In the genomic region with DNA sequence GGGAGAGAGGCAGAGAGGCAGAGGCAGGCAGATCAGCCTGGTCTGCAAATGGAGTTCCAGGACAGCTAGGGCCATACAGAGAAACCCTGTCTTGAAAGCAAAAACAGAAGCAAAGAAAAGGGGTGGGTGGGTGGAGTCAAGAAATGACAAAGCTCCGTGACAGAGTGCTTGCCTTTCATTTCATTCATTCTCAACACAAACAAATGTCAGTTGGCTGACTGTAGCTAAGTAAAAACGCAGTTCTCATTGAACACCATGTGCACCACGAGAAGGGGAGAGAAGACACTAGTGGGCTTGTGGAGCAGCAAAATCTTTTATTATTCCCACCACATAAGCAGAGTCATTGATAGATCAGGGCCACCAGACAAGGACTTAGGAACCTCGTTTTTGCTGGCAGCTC, we compare ENCODE assay signal across 1 mouse cellular context.
TF ChIP-seq lines count a peak whose summit lies in the region.

No protein-coding gene starts in this region.

TF ChIP-seq in CH12.LX, 34 proteins besides CTCF, POLR2A, EP300 and RAD21:
- TF ChIP-seq CHD1 (IDR thresholded peaks at IDR 0.05; ENCODE audit: low read depth, low read length) = no peak
- no peak for TF ChIP-seq PAX5 (IDR thresholded peaks at IDR 0.05; ENCODE audit: low read length)
- TF ChIP-seq USF1 (IDR thresholded peaks at IDR 0.05; ENCODE audit: low read depth, low read length) = no peak
- no peak for TF ChIP-seq KAT2A (IDR thresholded peaks at IDR 0.05; ENCODE audit: insufficient replicate concordance, low read length)
- TF ChIP-seq IRF4 (IDR thresholded peaks at IDR 0.05; ENCODE audit: low read depth, low read length) = no peak
- TF ChIP-seq MYC (IDR thresholded peaks at IDR 0.05; ENCODE audit: low read depth, low read length) = no peak
- TF ChIP-seq ETS1 (conservative IDR thresholded peaks at IDR 0.05; ENCODE audit: low read depth, low read length) = no peak
- TF ChIP-seq ZNF384 (IDR thresholded peaks at IDR 0.05; ENCODE audit: low read depth, low read length) = no peak
- no peak for TF ChIP-seq GABPA (IDR thresholded peaks at IDR 0.05; ENCODE audit: insufficient replicate concordance, low read depth, low read length)
- no peak for TF ChIP-seq ELF1 (IDR thresholded peaks at IDR 0.05; ENCODE audit: low read depth, low read length)
- no peak for TF ChIP-seq ZC3H11A (IDR thresholded peaks at IDR 0.05; ENCODE audit: low read depth, low read length)
- no peak for TF ChIP-seq MXI1 (IDR thresholded peaks at IDR 0.05; ENCODE audit: low read depth, low read length)
- no peak for TF ChIP-seq MAZ (IDR thresholded peaks at IDR 0.05; ENCODE audit: low read depth, low read length)
- no peak for TF ChIP-seq SMC3 (IDR thresholded peaks at IDR 0.05; ENCODE audit: low read depth, low read length)
- no peak for TF ChIP-seq MAX (IDR thresholded peaks at IDR 0.05; ENCODE audit: low read length)
- TF ChIP-seq TCF12 (IDR thresholded peaks at IDR 0.05; ENCODE audit: low read depth, low read length) = no peak
- TF ChIP-seq JUN (IDR thresholded peaks at IDR 0.05; ENCODE audit: insufficient read depth, low read depth, low read length) = no peak
